Mouse (Mus musculus) kidney, postnatal 0 days (tissue): ENCODE measurements around the gene Hsf2bp. TPM values are rescaled to one million over a fixed set of nuclear protein-coding genes. Genes with fewer than 3 reads are reported as not detected.
"Not testable (repeated sequence)": the region's sequence is repeated elsewhere in the genome, so short reads cannot be mapped to it uniquely, and the experiment has no call there.

ENCODE experiments used
- ATAC-seq: fragments of 200-750 bp; cut with Nextera tagmentation; replicated peaks from 2 replicates; pipeline ENCODE4 v1.8.0; 2017; ENCODE audit warnings: low read depth, moderate number of reproducible peaks, moderate TSS enrichment, moderate library complexity; ENCODE audit not compliant: low FRiP score
- DNase-seq: peaks from one replicate; pipeline ENCODE4 v3.0.0-alpha.2; 2016; ENCODE audit warnings: low spot score
- H3K27ac ChIP-seq: fragments of 300-500 bp; sonication (generic); 2 replicates; pipeline ENCODE4 v1.5.1; 2014; ENCODE audit warnings: mild to moderate bottlenecking
- H3K27me3 ChIP-seq: fragments of 300-500 bp; sonication (generic); 2 replicates; pipeline ENCODE4 v1.6.1; 2014; ENCODE audit warnings: low read length, mixed read lengths; ENCODE audit not compliant: insufficient read depth
- H3K36me3 ChIP-seq: fragments of 300-500 bp; sonication (generic); 2 replicates; pipeline ENCODE4 v1.6.1; 2014; ENCODE audit warnings: low read length, mixed read lengths; ENCODE audit not compliant: insufficient read depth
- H3K4me1 ChIP-seq: fragments of 300-500 bp; sonication (generic); replicated peaks from 2 replicates; pipeline ENCODE4 v1.6.1; 2014; ENCODE audit warnings: antibody characterized with exemption, low read length, mixed read lengths; ENCODE audit not compliant: insufficient read depth
- H3K4me2 ChIP-seq: fragments of 300-500 bp; sonication (generic); 2 replicates; pipeline ENCODE4 v1.6.1; 2014; ENCODE audit warnings: mild to moderate bottlenecking, low read length, moderate library complexity, mixed read lengths
- H3K4me3 ChIP-seq: fragments of 300-500 bp; sonication (generic); replicated peaks from 2 replicates; pipeline ENCODE4 v1.5.1; 2014; ENCODE audit warnings: low read depth, low read length
- H3K9ac ChIP-seq: fragments of 300-500 bp; sonication (generic); 2 replicates; pipeline ENCODE4 v1.6.1; 2014; ENCODE audit warnings: low read depth, low read length
- H3K9me3 ChIP-seq: fragments of 300-500 bp; sonication (generic); replicated peaks from 2 replicates; pipeline ENCODE4 v1.6.1; 2016; ENCODE audit warnings: low read length, inconsistent platforms, mixed read lengths
- CTCF ChIP-seq: IDR thresholded peaks from 2 replicates; pipeline ENCODE4 v1.5.1; 2016; ENCODE audit warnings: antibody characterized with exemption, low read depth, mild to moderate bottlenecking, moderate library complexity
- WGBS: fragments of 180-500 bp; shearing (Covaris S2); extraction: QIAGEN DNeasy Blood & Tissue Kit; methylation state at CpG from one replicate; pipeline ENCODE4 v1.1.7; 2014; 5-methylcytosine and 5-hydroxymethylcytosine counted together
- polyA plus RNA-seq: library from polyadenylated mRNA; unstranded; fragments of >200 nt; fragmentation: Nextera tagmentation; extraction: Ambion mirVana; gene quantifications from 2 replicates; pipeline ENCODE4 v1.2.1, GENCODE M21; 2015

Hsf2bp gene
- polyA plus RNA-seq, 1 experiment from 2014 or later = 2.9 TPM

DNA sequence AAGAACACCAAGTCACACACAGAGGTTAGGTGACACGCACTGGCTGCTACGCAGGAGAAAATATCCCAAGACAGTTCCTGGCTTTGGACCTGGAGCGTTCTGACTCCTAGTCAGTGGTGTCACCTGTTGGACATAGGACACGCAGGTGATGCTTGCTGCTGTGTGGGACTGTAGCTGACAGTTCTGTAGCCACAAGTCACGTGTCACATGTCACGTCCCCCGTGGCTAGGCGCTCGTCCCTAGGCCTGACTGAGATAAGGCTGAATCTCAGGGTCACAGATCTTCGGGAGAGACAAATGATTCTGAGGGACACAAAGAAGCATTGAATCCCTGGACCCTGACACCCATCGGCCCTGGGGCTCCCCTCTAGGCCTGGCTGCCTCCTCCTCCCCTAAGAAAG, 32.2 kb upstream of the Hsf2bp start:
- H3K4me2 ChIP-seq = no peak overlapping the region
- no peak for TF ChIP-seq CTCF
- H3K9ac ChIP-seq = no peak overlapping the region
- no peaks in the 10 kb centered on the region for H3K27me3 ChIP-seq
- DNase-seq = no peak
- H3K36me3 ChIP-seq = no peaks in the 10 kb centered on the region
- H3K4me1 ChIP-seq = no peaks in the 10 kb centered on the region
- no peak overlapping the region for H3K27ac ChIP-seq
- no peak overlapping the region for H3K4me3 ChIP-seq
- no peak for ATAC-seq
- H3K9me3 ChIP-seq = no peaks in the 10 kb centered on the region
- WGBS = 89% methylated on average over 11 of the region's 11 CpGs

DNA sequence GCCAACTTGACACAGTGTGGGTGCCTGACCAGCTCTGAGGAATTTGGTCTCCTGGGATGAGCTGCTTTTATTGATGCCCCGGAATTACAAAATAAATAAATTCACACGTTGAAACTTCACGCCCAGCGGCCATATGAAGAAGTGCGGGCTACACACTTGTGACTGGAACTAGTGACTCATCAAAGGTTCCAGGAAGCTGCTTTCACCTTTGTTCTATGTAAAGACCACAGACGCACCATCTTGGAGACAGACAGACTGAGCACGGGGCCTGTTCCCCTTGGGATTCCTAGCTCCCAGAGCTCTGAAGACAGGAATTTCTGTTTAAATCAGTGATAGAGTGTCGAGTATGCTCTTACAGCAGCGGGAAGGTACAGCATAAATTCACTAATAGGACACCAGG, 31.4 kb upstream of the Hsf2bp start:
- peak; percentile 17; the same call in 1 of the 2 replicates for TF ChIP-seq CTCF
- Histone ChIP-seq H3K27me3 (no peaks in the 10 kb centered on the region), H3K4me1 (no peaks in the 10 kb centered on the region), H3K27ac (no peak overlapping the region), H3K9ac (no peak overlapping the region), H3K36me3 (no peaks in the 10 kb centered on the region), H3K4me3 (no peak overlapping the region), H3K9me3 (no peaks in the 10 kb centered on the region), H3K4me2 (no peak overlapping the region)
- WGBS = 48% methylated on average over 9 of the region's 9 CpGs
- DNase-seq = peak; percentile 27
- ATAC-seq = no peak

DNA sequence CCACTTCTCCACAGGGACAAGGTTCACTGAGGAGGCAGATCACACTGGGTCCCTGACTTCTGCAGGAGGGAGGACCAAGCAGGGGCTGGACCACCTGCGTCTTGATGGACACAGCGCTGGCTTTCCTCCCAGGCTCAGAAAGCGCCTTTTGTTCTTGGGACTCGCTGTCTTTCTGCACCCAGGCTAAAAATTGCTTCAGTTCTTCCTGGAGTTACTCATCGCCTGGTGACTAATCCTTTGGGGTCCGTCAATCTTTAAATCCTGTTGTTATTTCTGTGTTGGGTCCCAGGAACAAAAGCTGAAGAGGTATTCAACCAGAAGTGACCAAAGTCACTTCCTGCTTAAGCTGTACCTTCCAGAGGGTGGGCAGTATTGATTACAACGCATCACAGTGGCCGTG, 28.6 kb upstream of the Hsf2bp start:
- not testable (repeated sequence) for H3K4me1 ChIP-seq, H3K27me3 ChIP-seq, H3K4me3 ChIP-seq, H3K9ac ChIP-seq, H3K27ac ChIP-seq, DNase-seq, H3K4me2 ChIP-seq, H3K9me3 ChIP-seq, ATAC-seq
- peaks cover 16% of the 10 kb centered on the region for H3K36me3 ChIP-seq
- 66% methylated on average over 8 of the region's 8 CpGs for WGBS

DNA sequence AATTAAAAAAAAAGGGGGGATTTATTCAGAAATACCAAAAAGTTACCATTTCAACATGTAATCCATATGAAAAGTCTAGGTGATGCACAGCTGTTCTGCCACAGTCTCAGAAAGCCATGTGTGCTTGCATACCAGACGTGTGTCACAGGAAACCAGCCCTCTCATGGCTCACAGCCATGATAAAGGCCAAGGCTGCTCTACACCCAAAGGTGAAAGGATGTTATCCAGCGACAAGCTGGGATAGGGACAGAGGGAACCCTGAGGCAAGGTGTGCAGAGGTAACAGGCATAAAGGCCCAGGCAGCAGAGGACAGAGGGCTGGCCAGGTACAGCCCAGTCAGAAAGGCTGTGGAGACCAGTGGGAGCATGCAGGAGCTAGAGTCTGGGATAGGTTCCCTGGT, 27.5 kb upstream of the Hsf2bp start:
- no peak overlapping the region for H3K9ac ChIP-seq
- no peak for DNase-seq
- ATAC-seq = no peak
- TF ChIP-seq CTCF = no peak
- H3K9me3 ChIP-seq = no peaks in the 10 kb centered on the region
- no peak overlapping the region for H3K4me2 ChIP-seq
- no peaks in the 10 kb centered on the region for H3K27me3 ChIP-seq
- H3K27ac ChIP-seq = no peak overlapping the region
- peaks cover 22% of the 10 kb centered on the region for H3K36me3 ChIP-seq
- no peak overlapping the region for H3K4me3 ChIP-seq
- WGBS = 80% methylated on average over 2 of the region's 2 CpGs
- no peaks in the 10 kb centered on the region for H3K4me1 ChIP-seq

DNA sequence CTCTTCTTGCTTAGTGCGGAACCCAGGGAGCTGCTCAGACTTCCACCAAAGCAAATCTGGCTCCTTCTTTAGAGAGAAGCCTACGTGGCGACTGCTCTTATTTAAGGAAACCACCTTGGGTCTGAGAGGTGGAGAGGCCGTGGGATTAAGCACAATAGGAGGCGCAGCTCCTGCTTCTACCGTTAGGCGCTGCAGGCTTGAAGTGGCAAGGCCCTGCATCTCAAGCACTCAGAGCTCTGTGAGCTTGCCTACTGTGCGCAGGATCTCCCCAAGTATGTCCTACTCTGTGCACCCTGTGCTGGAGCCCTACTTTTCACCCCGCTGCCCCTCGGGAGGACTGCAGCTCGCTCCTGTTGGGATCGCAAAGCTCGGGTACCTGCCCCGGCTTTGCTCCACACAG, 25.1 kb upstream of the Hsf2bp start:
- Histone ChIP-seq H3K9ac (no peak overlapping the region), H3K9me3 (no peaks in the 10 kb centered on the region), H3K4me3 (no peak overlapping the region), H3K4me1 (no peaks in the 10 kb centered on the region), H3K27me3 (no peaks in the 10 kb centered on the region), H3K4me2 (no peak overlapping the region), H3K27ac (no peak overlapping the region), H3K36me3 (peaks cover 45% of the 10 kb centered on the region)
- 97% methylated on average over 14 of the region's 14 CpGs for WGBS
- TF ChIP-seq CTCF = no peak
- ATAC-seq (no peak), DNase-seq (no peak)

DNA sequence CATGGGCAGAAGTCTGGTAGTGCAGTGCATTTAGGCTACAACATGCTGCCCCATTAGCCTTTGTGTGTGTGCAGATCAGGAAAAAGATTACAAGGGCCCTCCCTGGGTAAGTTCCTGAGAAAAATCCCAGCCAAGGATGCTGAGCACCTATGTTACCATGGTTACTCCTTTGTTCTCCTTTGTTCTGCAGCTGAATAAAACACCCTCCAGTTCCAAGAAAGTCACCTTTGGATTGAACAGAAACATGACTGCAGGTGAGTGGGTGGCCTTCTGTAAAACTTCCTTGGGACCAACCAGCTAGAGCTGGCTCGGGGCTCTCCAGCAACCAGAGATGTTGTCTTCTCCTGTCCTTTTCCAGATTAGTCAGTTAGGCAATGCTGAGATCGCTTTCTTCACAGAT, 22.9 kb upstream of the Hsf2bp start:
- DNase-seq (no peak), ATAC-seq (no peak)
- no peak overlapping the region for H3K4me3 ChIP-seq
- H3K27ac ChIP-seq = no peak overlapping the region
- no peaks in the 10 kb centered on the region for H3K4me1 ChIP-seq
- WGBS = 96% methylated on average over 2 of the region's 2 CpGs
- no peak overlapping the region for H3K4me2 ChIP-seq
- no peaks in the 10 kb centered on the region for H3K27me3 ChIP-seq
- no peak overlapping the region for H3K9ac ChIP-seq
- H3K36me3 ChIP-seq = peaks cover 56% of the 10 kb centered on the region
- no peaks in the 10 kb centered on the region for H3K9me3 ChIP-seq
- no peak for TF ChIP-seq CTCF

DNA sequence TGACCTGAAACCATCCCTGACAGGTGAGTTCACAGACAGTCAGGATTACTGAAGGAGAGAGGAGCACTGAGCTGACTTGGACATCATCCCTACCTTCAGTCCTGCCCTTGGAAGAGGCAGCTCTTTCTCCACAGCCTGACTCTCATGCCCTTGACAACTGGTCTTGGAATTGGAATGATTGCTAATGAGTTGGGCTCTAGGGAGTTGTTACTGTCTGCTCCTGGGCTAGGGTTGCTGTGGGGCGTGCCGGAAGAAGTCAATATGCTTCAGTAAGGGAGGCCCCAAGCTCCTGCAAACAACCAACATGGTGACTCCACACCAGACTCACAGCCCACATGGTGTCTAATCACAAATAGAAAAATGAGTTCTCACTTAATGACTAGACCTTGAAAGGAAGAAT, 21.7 kb upstream of the Hsf2bp start:
- no peak for ATAC-seq
- Histone ChIP-seq H3K4me3 (no peak overlapping the region), H3K4me1 (no peaks in the 10 kb centered on the region), H3K9me3 (no peaks in the 10 kb centered on the region), H3K27ac (no peak overlapping the region), H3K36me3 (peaks cover 56% of the 10 kb centered on the region), H3K27me3 (no peaks in the 10 kb centered on the region), H3K4me2 (no peak overlapping the region), H3K9ac (no peak overlapping the region)
- 94% methylated on average over 2 of the region's 2 CpGs for WGBS
- TF ChIP-seq CTCF = no peak
- no peak for DNase-seq
